Mouse (Mus musculus) right cerebral cortex, adult 18-20 months (tissue): ENCODE results near the gene Kcnh8.

Source experiments
- DNase-seq: peaks from one replicate; pipeline ENCODE4 v3.0.0; 2022; ENCODE audit warnings: mixed read lengths

Kcnh8 gene

GRCm38 (mm10) chr17:52829678-52830077 is 227.2 kb downstream of the Kcnh8 start:
- no peak for DNase-seq

- peak; percentile 35 for DNase-seq
These were observed 270.7 kb downstream of the Kcnh8 start for GRCm38 (mm10) chr17:52873195-52873594.

DNA sequence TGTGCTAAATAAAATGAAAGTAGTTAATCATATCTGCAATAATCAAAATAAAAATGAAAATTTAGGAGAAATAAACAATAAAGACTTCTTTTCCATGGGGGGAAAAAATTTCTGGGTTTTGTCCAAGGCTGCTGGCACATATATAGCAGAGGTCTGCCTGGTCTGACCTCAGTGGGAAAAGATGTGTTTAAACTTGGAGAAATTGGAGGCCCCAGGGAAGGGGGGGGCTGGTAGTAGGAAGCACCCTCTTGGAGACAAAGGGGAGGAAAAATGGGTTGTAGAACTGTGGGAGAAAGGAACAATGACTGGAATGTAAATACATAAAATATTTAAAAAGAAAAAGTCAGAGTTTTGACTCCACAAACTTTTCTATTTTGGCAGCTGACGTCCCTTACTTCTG is 276.5 kb downstream of the Kcnh8 start:
- DNase-seq: no peak

GRCm38 (mm10) chr17:52880051-52880450 is 277.5 kb downstream of the Kcnh8 start:
- DNase-seq: peak; percentile 70

- DNase-seq: no peak
These were observed 282.7 kb downstream of the Kcnh8 start for GRCm38 (mm10) chr17:52885210-52885609.

- DNase-seq: peak; percentile 40
These were observed 318.1 kb downstream of the Kcnh8 start for GRCm38 (mm10) chr17:52920519-52921106.

DNA sequence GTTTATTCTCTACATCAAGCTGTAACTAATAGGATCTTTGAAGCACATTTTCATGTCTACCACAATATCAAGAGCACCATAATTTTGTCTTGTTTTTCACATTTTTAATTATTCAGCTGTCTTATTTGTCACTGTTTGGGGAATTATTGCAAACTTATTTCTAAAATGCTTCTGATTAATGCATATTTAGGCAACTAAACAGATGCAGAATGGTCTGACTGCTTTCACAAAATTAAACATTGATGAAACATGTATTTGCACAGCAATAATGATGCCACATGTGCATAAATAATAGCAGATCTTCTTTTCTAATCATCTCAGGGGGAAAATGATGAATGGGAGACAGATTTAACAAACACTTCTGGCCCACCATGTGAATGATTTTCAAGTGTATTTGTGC is 341.5 kb downstream of the Kcnh8 start:
- no peak for DNase-seq

DNA sequence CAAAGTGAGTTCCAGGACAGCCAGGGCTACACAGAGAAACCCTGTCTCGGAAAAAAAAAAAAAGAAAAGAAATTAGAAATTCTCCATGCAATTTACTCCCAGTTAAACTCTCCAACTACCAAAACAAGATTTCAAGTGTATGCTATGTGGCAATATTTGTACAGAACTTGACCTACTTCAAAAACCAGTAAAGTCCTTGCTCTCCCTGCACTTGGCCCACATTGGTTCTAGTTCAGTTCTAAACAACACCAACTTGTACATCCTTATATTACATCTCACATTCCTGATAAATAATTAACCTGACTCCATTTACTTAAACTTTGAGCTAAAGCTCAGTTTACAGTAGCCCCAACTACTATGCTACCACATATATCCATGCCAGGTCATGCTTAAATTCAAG is 370.2 kb downstream of the Kcnh8 start:
- no peak for DNase-seq

DNA sequence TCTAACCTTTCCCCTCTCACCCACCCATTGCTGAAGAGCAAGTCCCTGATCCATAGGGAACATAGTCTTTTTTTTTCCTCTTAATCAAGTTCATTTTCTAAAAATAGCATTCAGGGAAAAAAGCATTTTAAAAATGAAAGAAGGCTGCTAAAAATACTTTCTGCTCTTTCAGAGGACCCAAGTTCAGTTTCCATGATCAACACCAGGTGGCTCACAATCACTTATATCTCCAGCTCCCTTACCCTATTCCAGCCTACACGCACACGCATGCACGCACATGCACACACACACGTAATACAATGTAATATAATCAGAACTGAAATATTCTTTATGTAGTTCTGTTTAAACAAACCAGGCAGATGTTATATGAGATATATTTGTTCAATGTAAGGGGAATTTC is 378.4 kb downstream of the Kcnh8 start:
- DNase-seq: no peak
